Mouse (Mus musculus): ENCODE measurements around the gene Fgd2. TPM values are rescaled to one million over a fixed set of nuclear protein-coding genes. Genes with fewer than 3 reads are reported as not detected.

Fgd2 gene
- polyA plus RNA-seq, 1 experiment from 2014 or later: 12.0 TPM

DNA sequence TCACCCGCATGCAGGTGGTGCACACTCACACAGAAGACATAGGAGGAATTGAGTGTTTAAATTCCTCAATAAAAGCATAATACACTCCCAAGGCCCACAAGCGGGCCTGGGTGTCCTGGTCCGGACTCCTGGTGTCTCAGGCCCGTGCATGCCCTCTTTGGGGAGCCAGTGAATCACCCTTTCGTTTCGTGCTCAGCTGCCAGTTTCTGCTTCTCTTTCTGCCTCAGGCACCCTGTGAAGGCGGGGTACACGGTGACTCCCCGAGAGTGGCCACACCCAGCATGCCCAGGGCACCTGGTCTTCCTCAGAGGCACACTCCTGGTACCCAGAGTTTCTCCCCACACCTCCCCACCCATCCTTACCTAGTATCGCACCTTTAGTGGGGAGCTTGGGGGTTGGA, 15.2 kb downstream of the Fgd2 start:
- Histone ChIP-seq H3K36me3 (no peaks in the 10 kb centered on the region), H3K27ac (no peak overlapping the region), H3K9ac (no peak overlapping the region), H3K4me1 (peaks cover under 1% of the 10 kb centered on the region), H3K4me2 (no peak overlapping the region), H3K4me3 (replicated peaks) (no peak overlapping the region), H3K27me3 (no peaks in the 10 kb centered on the region), H3K9me3 (replicated peaks) (no peaks in the 10 kb centered on the region)
- no peak for ATAC-seq (replicated peaks; ENCODE audit: low FRiP score)
- WGBS: 83% methylated on average over 10 of the region's 10 CpGs

DNA sequence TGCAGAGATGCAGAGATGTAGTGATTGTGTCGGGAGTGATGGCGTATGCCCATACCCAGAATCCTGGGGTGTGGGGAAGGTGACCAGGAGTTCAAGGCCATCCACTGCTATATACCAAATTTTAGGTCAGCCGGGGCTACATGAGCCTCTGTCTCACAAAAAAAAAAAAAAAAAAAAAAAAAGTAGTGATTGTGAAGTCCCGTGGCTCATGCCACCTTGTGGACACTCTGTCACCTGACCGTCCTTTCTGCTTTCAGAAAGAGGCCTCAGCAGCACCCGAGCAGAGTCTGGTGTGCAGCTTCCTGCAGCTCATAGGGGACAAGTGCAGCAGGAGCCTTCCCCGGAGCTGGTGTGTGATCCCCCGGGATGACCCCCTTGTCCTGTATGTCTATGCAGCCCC, 17.3 kb downstream of the Fgd2 start:
- no peak overlapping the region for H3K27ac ChIP-seq
- H3K9me3 ChIP-seq (replicated peaks): no peaks in the 10 kb centered on the region
- no peak overlapping the region for H3K9ac ChIP-seq
- no peak overlapping the region for H3K4me3 ChIP-seq (replicated peaks)
- no peak overlapping the region for H3K4me2 ChIP-seq
- ATAC-seq (replicated peaks; ENCODE audit: low FRiP score): no peak
- H3K36me3 ChIP-seq: no peaks in the 10 kb centered on the region
- 69% methylated on average over 8 of the region's 8 CpGs for WGBS
- peaks cover 7% of the 10 kb centered on the region for H3K4me1 ChIP-seq
- no peaks in the 10 kb centered on the region for H3K27me3 ChIP-seq

DNA sequence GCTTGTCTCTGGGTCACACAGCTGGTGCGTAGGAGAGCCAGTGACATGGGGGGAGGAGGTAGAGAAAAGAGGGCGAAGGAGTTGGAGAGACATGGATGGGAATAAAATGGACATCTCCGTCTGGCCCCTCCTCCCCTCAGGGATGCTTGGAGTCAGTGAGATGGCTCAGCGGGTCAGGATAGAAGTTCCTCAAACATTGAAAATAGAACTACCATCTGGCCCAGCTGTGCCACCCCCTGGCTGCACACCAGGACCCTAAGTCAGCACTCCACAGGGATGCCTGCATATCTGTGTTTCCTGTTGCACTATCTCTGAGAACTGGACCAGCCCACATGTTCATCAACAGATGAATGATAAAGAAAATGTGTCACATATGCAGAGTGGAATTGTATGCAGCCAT, 19.5 kb downstream of the Fgd2 start:
- H3K9ac ChIP-seq: no peak overlapping the region
- no peak overlapping the region for H3K27ac ChIP-seq
- H3K9me3 ChIP-seq (replicated peaks): no peaks in the 10 kb centered on the region
- ATAC-seq (replicated peaks; ENCODE audit: low FRiP score): no peak
- H3K27me3 ChIP-seq: no peaks in the 10 kb centered on the region
- no peak overlapping the region for H3K4me2 ChIP-seq
- 66% methylated on average over 4 of the region's 4 CpGs for WGBS
- H3K4me1 ChIP-seq: peaks cover 7% of the 10 kb centered on the region
- H3K4me3 ChIP-seq (replicated peaks): no peak overlapping the region
- no peaks in the 10 kb centered on the region for H3K36me3 ChIP-seq

DNA sequence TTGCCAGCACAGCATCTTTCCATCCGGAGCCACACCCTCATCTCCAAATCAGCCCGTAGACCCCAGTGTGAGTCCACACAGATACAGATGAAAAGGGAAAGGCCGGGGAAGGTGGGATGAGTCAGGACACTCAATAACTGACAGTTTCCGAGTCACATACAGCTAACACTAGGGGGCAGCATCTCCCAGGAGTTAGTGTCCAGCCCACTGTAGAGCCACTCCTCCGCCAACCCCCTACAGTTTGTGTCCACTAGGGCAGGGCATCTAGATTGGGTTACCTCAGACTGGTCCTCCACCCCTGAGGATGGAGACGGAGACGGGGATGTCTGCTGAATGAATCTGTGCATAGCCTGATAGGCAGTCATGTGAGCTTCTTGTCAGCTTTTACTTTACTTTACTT, 20.8 kb downstream of the Fgd2 start:
- Histone ChIP-seq H3K36me3 (no peaks in the 10 kb centered on the region), H3K27ac (no peak overlapping the region), H3K9me3 (replicated peaks) (no peaks in the 10 kb centered on the region), H3K4me3 (replicated peaks) (no peak overlapping the region), H3K4me2 (no peak overlapping the region), H3K27me3 (no peaks in the 10 kb centered on the region), H3K9ac (no peak overlapping the region), H3K4me1 (peaks cover 7% of the 10 kb centered on the region)
- peak; percentile 69; the same call in 1 of the 2 replicates for ATAC-seq (replicated peaks; ENCODE audit: low FRiP score)
- 23% methylated on average over 7 of the region's 7 CpGs for WGBS

DNA sequence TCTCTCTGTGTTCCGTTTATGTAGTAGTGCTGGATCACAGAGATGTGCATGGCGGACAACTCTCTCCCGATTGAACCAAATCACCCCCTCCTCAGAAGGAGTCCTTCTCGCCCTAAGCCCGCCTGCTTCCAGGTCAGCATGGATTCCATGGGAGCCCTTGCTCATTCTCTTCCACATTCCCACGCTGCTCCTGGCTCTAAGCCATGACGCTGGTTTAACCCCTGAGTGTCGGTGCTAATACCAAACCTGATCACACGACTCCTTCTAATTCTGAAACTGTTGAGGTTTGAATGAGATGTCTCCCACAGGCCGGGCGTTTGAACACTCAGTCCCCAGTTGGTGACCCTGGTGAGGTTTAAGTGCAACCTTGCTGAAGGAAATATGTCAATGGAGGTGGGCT, 21.7 kb downstream of the Fgd2 start:
- H3K4me3 ChIP-seq (replicated peaks): no peak overlapping the region
- no peaks in the 10 kb centered on the region for H3K9me3 ChIP-seq (replicated peaks)
- H3K36me3 ChIP-seq: no peaks in the 10 kb centered on the region
- no peaks in the 10 kb centered on the region for H3K27me3 ChIP-seq
- peaks cover 7% of the 10 kb centered on the region for H3K4me1 ChIP-seq
- ATAC-seq (replicated peaks; ENCODE audit: low FRiP score): no peak
- 58% methylated on average over 11 of the region's 11 CpGs for WGBS
- H3K27ac ChIP-seq: no peak overlapping the region
- H3K9ac ChIP-seq: no peak overlapping the region
- no peak overlapping the region for H3K4me2 ChIP-seq

DNA sequence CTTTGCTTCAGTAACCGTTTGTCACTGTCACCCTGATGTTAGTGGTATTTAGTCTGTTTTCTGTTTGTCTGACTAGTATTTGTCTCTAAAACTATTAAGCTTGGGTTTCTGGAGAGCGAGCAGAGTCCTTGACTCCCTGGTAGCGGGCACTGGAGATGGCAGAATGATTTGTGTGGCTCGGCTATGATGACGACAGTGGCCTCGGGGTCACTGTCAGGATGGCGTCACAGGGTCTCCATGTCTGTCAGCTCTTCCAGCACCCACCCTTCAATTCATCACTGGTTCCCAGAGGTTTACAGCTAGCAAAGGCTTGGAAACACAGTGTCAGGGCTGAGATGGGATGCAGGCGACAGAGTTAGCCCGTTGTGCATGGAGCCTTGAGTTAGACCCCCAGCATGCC, 23.2 kb downstream of the Fgd2 start:
- no peak overlapping the region for H3K4me3 ChIP-seq (replicated peaks)
- no peak for ATAC-seq (replicated peaks; ENCODE audit: low FRiP score)
- WGBS: 57% methylated on average over 9 of the region's 9 CpGs
- peaks cover 7% of the 10 kb centered on the region for H3K4me1 ChIP-seq
- H3K27me3 ChIP-seq: no peaks in the 10 kb centered on the region
- no peak overlapping the region for H3K9ac ChIP-seq
- H3K27ac ChIP-seq: no peak overlapping the region
- H3K36me3 ChIP-seq: no peaks in the 10 kb centered on the region
- no peaks in the 10 kb centered on the region for H3K9me3 ChIP-seq (replicated peaks)
- no peak overlapping the region for H3K4me2 ChIP-seq

DNA sequence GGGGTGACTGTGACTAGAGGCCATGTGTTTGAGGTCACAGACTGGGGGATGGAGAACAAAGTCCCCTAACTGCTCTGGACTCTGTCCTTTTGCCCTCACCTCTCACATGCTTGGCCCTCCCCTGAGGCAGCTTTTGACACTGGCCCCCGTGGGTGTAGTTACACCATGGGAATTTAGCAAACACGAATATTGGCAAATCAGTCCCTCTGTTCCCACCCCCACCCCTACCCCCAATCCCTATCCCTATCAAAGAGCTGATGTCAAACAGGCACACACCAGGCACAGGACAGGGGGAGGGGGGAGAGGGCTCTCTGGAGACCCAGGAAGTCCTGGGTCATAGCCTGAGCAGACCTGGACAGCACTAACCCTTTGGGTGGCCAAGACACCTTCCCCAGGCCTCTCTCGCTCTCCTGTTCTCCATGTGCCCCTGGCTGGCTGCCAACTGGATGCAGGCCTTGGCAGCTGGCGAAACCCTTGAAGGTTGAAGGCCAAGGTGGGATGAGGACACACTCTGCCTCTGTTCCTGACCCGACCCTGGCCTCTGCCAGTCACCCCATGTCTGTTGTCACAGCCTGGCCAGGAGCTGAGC, 24.2 kb downstream of the Fgd2 start:
- Histone ChIP-seq H3K27ac (no peak overlapping the region), H3K9ac (no peak overlapping the region), H3K4me2 (no peak overlapping the region), H3K9me3 (replicated peaks) (no peaks in the 10 kb centered on the region), H3K36me3 (no peaks in the 10 kb centered on the region), H3K27me3 (no peaks in the 10 kb centered on the region), H3K4me1 (peaks cover 7% of the 10 kb centered on the region), H3K4me3 (replicated peaks) (no peak overlapping the region)
- no peak for ATAC-seq (replicated peaks; ENCODE audit: low FRiP score)
- WGBS: 50% methylated on average over 5 of the region's 5 CpGs

DNA sequence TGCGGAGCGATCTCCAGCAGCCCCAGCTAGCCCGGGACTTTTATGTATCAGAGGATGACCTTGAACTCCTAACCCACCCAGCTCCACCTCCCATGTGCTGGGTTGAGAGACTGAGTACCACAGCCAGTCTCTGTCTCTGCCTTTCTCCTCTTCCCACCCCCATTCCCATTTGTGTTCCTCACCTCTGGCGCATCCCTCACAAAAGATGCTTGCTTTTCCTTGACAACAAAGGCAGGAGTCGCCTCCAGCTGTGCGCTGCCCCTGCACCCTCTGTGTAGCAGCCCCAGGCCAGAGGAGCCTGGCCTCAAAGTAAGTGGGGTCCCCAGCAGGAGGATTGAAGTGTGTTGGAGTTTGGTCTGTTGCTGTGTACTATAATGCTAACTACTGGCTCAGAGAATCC, 25.0 kb downstream of the Fgd2 start:
- Histone ChIP-seq H3K9me3 (replicated peaks) (no peaks in the 10 kb centered on the region), H3K27ac (no peak overlapping the region), H3K27me3 (no peaks in the 10 kb centered on the region), H3K4me1 (peaks cover 7% of the 10 kb centered on the region), H3K36me3 (no peaks in the 10 kb centered on the region), H3K4me3 (replicated peaks) (no peak overlapping the region), H3K4me2 (no peak overlapping the region), H3K9ac (no peak overlapping the region)
- 58% methylated on average over 6 of the region's 6 CpGs for WGBS
- ATAC-seq (replicated peaks; ENCODE audit: low FRiP score): no peak

DNA sequence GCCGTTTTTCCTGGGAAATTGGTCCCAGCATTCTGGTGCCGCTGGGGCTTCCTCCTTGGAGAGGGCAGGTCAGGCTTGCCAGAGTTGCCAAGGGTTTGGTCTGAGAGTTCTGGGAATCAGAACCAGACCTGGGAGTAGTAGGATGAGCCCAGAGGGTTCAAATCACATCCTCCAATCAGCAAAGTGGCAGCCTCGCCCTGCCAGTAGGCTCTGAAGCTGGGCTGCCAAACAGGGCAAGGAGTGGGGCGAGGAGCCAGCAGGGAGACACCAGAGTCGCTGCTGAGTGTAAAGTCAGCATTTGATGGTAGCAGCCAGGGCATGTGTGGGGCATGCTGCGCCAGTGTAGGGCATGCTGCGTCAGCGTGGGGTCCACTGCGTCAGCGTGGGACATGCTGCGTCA, 28.3 kb downstream of the Fgd2 start:
- Histone ChIP-seq H3K9me3 (replicated peaks) (no peaks in the 10 kb centered on the region), H3K4me1 (0 out of 2 replicates have a peak, but pooled peaks cover 5% of the 10 kb centered on the region), H3K27ac (no peak overlapping the region), H3K36me3 (no peaks in the 10 kb centered on the region), H3K9ac (no peak overlapping the region), H3K4me3 (replicated peaks) (no peak overlapping the region), H3K4me2 (no peak overlapping the region), H3K27me3 (no peaks in the 10 kb centered on the region)
- ATAC-seq (replicated peaks; ENCODE audit: low FRiP score): no peak
- 81% methylated on average over 11 of the region's 11 CpGs for WGBS

DNA sequence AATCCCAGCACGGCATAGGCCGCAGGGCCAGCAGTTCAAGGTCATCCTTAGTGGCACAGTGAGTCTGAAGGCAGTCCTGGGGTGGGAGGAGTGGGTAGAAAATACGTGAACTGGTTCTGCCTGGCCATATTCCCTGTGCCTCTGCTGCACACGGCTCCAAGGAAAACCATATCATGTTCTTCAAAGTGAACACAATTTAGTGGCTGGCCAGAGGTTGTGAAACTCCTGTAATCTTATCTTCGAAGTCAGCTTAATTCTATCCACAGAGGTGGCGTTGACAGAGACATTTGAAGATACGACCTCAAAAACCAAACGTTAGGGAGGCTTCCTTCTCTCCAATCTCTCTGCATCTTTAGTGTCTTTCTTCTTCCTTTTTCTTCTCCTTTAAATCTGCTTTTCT, 30.6 kb downstream of the Fgd2 start:
- no peak overlapping the region for H3K27ac ChIP-seq
- 57% methylated on average over 8 of the region's 8 CpGs for WGBS

DNA sequence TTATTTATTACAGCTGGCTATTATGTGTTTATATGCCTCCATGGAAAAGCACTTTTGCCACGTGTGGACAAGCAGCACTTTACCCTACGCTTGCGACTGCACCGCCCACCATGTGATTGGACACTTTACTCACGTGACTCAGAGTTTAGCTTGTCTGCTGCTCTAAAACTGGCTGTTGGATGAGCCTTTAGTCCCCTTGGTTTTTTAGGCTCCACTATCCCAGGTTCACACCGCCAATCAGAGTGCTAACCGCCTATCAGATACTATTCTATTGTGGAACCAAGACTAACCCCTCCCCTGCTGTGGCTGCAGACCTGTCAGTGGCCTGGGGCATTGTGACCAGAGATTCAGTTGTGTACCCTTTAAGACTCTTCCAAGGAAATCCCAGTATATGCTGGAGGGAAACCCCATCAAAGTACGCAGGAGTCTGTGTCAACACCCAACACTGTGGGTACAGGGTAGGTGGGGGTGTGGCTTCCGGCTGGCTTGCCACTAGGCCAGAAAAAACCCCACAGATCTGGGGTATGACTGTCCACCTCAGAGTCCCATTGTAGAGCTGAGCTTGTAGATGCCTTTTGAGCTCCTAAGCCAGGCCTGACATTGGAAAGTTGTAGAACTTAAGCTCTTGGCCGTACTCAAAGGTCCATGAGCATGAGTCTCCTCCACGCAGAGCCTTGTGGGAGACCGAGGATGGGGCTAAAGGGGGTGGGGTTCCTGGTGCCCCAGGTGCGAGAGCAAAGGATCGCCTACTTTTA, 32.8 kb downstream of the Fgd2 start:
- Histone ChIP-seq H3K4me1 (peaks cover 28% of the 10 kb centered on the region), H3K9me3 (replicated peaks) (no peaks in the 10 kb centered on the region), H3K9ac (no peak overlapping the region), H3K36me3 (no peaks in the 10 kb centered on the region), H3K27me3 (0 out of 2 replicates have a peak, but pooled peaks cover 4% of the 10 kb centered on the region), H3K4me2 (no peak overlapping the region), H3K4me3 (replicated peaks) (no peak overlapping the region), H3K27ac (no peak overlapping the region)
- 69% methylated on average over 14 of the region's 14 CpGs for WGBS
- ATAC-seq (replicated peaks; ENCODE audit: low FRiP score): no peak

More for the DNA sequence above, 30.6 kb downstream of the Fgd2 start:
- 0 out of 2 replicates have a peak, but pooled peaks cover 4% of the 10 kb centered on the region for H3K27me3 ChIP-seq
- ATAC-seq (replicated peaks; ENCODE audit: low FRiP score): no peak
- no peak overlapping the region for H3K4me2 ChIP-seq
- H3K4me3 ChIP-seq (replicated peaks): no peak overlapping the region
- peaks cover 10% of the 10 kb centered on the region; the same call in 1 of the 2 replicates for H3K4me1 ChIP-seq
- no peak overlapping the region for H3K9ac ChIP-seq
- no peaks in the 10 kb centered on the region for H3K36me3 ChIP-seq
- no peaks in the 10 kb centered on the region for H3K9me3 ChIP-seq (replicated peaks)

DNA sequence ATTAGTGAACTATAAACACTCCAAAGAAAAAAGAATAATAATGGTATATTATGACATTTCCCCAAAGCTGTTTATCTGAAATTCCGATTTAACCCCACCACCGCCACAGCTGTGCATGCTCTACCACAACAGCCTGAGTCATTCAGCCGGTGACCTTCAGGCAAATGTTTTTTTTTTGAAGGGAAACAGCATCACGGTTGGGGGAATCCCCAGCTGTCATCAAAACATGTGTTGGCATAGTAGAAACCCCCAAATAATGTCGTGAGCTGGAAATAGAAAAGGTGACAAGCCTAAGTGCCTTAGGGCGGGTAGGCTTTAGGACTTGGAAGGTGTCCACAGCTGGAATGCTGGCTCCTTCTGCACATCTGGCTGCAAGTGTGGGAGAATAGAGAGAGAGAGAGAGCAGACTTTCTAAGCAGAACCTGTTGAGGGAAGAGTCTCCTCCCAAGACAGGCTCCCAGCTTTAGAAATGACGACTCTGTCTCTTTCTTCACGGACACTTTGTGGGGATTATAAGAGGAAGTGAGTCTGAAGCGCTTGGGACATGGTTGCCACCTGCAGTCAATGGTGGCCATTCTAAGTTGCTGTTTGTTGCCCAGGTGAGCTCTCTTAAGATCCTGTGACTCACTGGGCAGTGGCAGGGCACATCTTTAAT, 33.5 kb downstream of the Fgd2 start:
- H3K27me3 ChIP-seq: 0 out of 2 replicates have a peak, but pooled peaks cover 4% of the 10 kb centered on the region
- WGBS: 54% methylated on average over 9 of the region's 9 CpGs

More for the DNA sequence above, 33.5 kb downstream of the Fgd2 start:
- H3K4me1 ChIP-seq: peaks cover 35% of the 10 kb centered on the region
- no peak overlapping the region for H3K9ac ChIP-seq
- H3K36me3 ChIP-seq: no peaks in the 10 kb centered on the region
- no peak for ATAC-seq (replicated peaks; ENCODE audit: low FRiP score)
- H3K4me3 ChIP-seq (replicated peaks): no peak overlapping the region
- no peaks in the 10 kb centered on the region for H3K9me3 ChIP-seq (replicated peaks)
- H3K4me2 ChIP-seq: no peak overlapping the region
- no peak overlapping the region for H3K27ac ChIP-seq

Data from kidney, embryonic 15.5 days (tissue).